Mouse (Mus musculus) liver, postnatal 0 days (tissue): Measurements from ENCODE around the gene Ralgapa2.

Experiments used
- CTCF ChIP-seq: sonication (generic); IDR thresholded peaks from 2 replicates; pipeline ENCODE4 v1.5.1; 2016; ENCODE audit warnings: antibody characterized with exemption, low read depth
- EP300 ChIP-seq: IDR thresholded peaks from 2 replicates; pipeline ENCODE4 v1.6.1; 2016; ENCODE audit warnings: antibody characterized with exemption, low read depth, mild to moderate bottlenecking

DNA sequence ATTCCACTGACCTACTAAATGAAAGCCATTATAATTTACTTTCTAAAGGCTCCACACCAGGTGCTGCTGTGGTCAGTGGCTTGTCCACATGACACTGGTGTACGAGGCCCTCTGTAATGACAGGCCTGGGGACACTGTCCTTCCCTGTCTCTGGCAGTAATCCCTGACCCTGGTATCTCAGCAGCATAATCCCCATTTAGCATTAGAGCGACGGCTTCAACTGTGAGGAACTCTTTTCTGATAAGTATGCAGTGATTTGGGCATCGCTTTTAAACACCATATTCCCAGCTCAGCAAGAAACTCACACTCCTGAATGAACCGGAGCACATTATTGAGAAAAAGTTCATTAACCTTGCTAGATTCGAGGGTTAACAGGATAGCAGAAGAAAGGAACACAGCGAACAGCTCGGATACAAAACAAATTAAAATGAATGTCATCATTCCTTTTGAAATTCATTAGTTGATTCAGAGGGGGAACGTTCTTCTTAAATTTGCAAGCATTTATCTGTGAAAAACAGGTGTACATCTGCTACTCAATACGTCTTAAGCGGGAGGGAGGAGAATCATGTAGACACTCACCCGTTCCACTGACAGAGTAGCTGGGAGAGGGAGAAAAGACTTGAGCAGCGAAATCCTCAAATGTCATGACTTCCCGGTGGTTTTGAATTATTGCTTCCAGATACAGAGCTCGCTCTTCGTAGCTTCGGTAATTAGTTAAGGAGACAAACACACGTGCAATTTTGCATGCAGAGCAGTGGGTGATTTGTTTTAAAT is 252.2 kb downstream of the Ralgapa2 start:
- TF ChIP-seq CTCF (no peak), EP300 (no peak)
